Mouse (Mus musculus): ENCODE results near the gene Flt1.

- TF ChIP-seq EP300 (IDR thresholded peaks at IDR 0.05; ENCODE audit: low read depth), result no peak
- no peak for TF ChIP-seq CTCF (IDR thresholded peaks at IDR 0.05; ENCODE audit: low read depth)
Measured at GRCm38 (mm10) chr5:147565444-147565843, 160.4 kb downstream of the Flt1 start.

All from liver, embryonic 14.5 days (tissue).